Mouse (Mus musculus): ENCODE results near the gene 1700020L24Rik. TPM values are rescaled to one million over a fixed set of nuclear protein-coding genes. Genes with fewer than 3 reads are reported as not detected.

The 1700020L24Rik gene
- total RNA-seq, 1 experiment from 2014 or later = 0.37 TPM

DNA sequence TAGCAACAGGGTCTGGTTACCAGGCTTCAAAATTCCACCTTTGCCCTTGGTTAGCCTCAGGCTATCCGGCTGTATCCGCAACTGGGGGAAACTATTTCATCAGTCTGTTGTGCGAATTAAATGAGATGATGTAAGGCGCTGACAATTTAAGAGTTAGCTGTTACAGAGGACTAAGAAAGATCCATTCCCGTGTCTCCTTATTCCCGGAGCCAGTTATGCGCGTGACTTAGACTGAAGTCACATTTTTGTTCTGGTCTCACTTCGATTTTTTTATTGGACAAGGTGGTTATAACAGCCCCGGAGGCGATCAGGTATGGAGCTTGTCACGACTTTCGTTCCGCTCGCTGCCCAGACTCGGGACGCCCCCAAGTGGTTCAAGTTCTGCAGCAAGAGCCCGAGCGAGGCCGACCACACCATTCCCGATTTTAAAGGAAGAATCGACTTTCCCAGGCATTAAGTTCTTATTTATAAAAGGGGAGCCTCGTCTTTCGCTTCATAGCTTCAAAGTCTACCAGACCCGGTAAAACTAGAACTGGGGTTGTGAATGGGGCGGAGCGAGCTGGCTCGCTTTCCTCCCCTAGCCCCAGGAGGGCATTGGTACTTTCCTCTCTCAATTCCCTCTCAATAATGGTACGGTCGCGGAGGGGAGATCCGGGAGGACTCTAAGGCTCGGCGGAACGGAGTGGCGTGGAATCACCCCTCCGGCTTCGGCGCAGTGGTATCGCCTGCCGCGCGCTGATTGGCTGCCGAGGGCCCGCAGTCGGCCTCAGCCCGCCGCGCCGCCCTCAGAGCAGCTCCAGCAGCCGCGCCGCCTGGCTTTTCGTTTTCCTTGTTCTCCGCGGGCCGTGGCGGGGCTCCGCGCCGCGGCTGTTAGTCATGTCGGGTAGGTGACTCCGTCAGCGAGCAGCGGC, 35.1 kb downstream of the 1700020L24Rik start, which contains the start of gene Taf15:
Taf15 (plus strand) TSS at position 763 of the 911 bp plus-strand sequence.
- peak; percentile 99 for DNase-seq

DNA sequence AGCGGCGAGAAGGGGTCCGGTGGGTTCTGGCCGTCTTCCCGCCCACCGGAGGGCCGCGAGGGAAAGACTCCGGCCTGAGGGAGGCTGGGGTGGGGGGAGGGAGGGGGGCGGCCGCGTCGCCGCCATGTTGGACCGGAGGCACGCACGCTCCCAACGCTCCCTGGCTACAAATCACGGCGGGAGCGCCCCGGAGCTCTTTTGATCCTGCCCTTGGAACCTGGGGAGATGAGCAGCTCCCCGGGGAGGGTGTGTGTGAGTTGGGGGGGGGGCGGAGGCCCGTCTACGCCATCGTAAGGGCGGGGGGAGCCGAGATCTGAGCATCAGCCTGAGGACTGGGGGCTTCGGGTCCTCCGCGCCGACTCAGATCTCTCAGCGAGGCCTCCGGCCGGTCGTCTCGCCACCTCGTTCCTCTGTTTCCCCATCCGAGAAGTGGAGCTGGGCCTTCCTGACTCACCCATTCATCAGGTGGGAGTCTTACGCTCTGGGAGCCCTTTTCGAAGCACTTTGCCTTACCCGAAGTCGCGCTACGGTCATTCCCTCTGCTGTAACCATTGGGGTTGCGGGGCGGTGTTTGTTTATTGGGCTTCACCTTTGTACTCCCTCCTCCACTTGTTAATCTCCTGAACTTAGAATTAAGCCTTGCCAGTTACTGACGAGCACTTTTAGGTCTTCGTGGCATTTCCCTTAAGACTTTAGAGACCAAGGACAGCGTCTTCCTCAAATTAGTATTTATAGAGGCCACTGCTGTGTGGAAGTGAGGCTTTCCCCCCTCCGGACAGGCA, 35.9 kb downstream of the 1700020L24Rik start:
- DNase-seq = peak; percentile 43

Other genes with a start within 250 kb of the 1700020L24Rik start
- 3.8 and 4.2 TPM in 2 replicates for gene Slfn3, start 246.3 kb upstream of the 1700020L24Rik start, total RNA-seq (2021)
- gene Slfn14, start 151.0 kb upstream of the 1700020L24Rik start, total RNA-seq (2021) = 0.41 and 2.7 TPM in 2 replicates
- 86.9 and 98.4 TPM in 2 replicates for gene Ap2b1, start 138.7 kb upstream of the 1700020L24Rik start, total RNA-seq (2021)
- 15.1 and 16.2 TPM in 2 replicates for gene Pex12, start 135.1 kb upstream of the 1700020L24Rik start, total RNA-seq (2021)
- 10.2 and 10.3 TPM in 2 replicates for gene Rasl10b, start 28.5 kb upstream of the 1700020L24Rik start, total RNA-seq (2021)
- gene Gas2l2, start 8.2 kb upstream of the 1700020L24Rik start, total RNA-seq (2021) = not detected in 2 replicates
- gene Mmp28, start 25.4 kb downstream of the 1700020L24Rik start, total RNA-seq (2021) = 7.4 and 8.3 TPM in 2 replicates
- 66.3 and 72.1 TPM in 2 replicates for gene Taf15, start 35.4 kb downstream of the 1700020L24Rik start, total RNA-seq (2021)
- gene Heatr9, start 84.5 kb downstream of the 1700020L24Rik start, total RNA-seq (2021) = not detected in 2 replicates
- 25.5 TPM in 1 of 2 replicates, not detected in the other for gene Ccl5, start 92.8 kb downstream of the 1700020L24Rik start, total RNA-seq (2021)
- 4.5 and 10.3 TPM in 2 replicates for gene Ccl9, start 141.0 kb downstream of the 1700020L24Rik start, total RNA-seq (2021)
- gene Ccl6, start 155.4 kb downstream of the 1700020L24Rik start, total RNA-seq (2021) = 9.5 and 14.4 TPM in 2 replicates
- not detected in 2 replicates for gene Rpl9-ps1, start 207.9 kb downstream of the 1700020L24Rik start, total RNA-seq (2021)
- not detected in 2 replicates for gene Ccl3, start 211.7 kb downstream of the 1700020L24Rik start, total RNA-seq (2021)
- not detected in 2 replicates for gene Ccl4, start 224.9 kb downstream of the 1700020L24Rik start, total RNA-seq (2021)

Data from adrenal gland, postnatal 14 days (tissue).